11 mouse cellular contexts compared by ENCODE assay signal in the genomic region with DNA sequence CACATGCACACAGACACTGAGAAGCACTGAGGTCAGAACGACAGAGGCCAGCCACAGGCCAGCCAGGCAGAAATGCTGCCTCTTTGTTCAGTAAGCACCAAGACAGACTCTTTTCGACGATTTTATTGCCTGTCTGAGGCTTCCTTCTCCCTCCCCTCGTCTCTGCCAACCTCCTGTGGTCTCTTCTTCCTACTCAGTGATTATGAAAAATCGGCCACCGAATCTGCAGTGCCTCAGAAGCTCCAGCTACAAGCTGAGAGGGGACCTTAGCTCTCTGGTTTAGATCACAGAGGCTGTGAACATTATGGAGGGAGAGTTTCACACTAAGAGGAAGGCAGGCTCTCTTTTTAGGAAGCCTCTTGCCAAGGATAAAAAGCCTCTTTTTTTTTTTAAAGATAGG.
DNase-seq lines count a peak whose midpoint lies in the region; ATAC-seq lines count a peak whose summit lies in the region.
"Had no signal": no experiment of that assay in that cellular context is flagged by ENCODE, and none has a peak within 500 bp of the region (broad histone marks: within the 10 kb centered on the region; RNA-seq: fewer than 3 reads in every experiment).

No protein-coding gene starts in this region.

- H3K27me3 ChIP-seq in forebrain, embryonic 16.5 days (replicated peaks; ENCODE audit: control insufficient read depth, insufficient read depth, low read length), result no peaks in the 10 kb centered on the region
- H3K27me3 ChIP-seq in forebrain, embryonic 12.5 days, result no peaks in the 10 kb centered on the region
- H3K27me3 ChIP-seq in hindbrain, embryonic 10.5 days (ENCODE audit: insufficient read depth, poor library complexity, severe bottlenecking), result no peaks in the 10 kb centered on the region
- no peaks in the 10 kb centered on the region for H3K27me3 ChIP-seq in hindbrain, embryonic 14.5 days (ENCODE audit: control insufficient read depth, insufficient read depth, low read length)
- no peaks in the 10 kb centered on the region for H3K27me3 ChIP-seq in lung, embryonic 16.5 days (ENCODE audit: control insufficient read depth, insufficient read depth, low read depth, low read length)
- no peaks in the 10 kb centered on the region for H3K27me3 ChIP-seq in limb, embryonic 15.5 days

- no peak overlapping the region for H3K4me2 ChIP-seq in forebrain, embryonic 16.5 days (ENCODE audit: low read length)
- H3K4me2 ChIP-seq in forebrain, embryonic 12.5 days, result no peak overlapping the region
- no peak overlapping the region for H3K4me2 ChIP-seq in hindbrain, embryonic 14.5 days (replicated peaks)
- H3K4me2 ChIP-seq in lung, embryonic 16.5 days (ENCODE audit: low read depth, low read length), result no peak overlapping the region
- no peak overlapping the region for H3K4me2 ChIP-seq in limb, embryonic 15.5 days

- H3K4me1 ChIP-seq in forebrain, embryonic 16.5 days (replicated peaks; ENCODE audit: control insufficient read depth, insufficient read depth, low read length), result peaks cover 13% of the 10 kb centered on the region
- H3K4me1 ChIP-seq in forebrain, embryonic 12.5 days, result peaks cover 4% of the 10 kb centered on the region; the same call in 1 of the 2 replicates
- no peaks in the 10 kb centered on the region; the same call in 1 of the 2 replicates for H3K4me1 ChIP-seq in hindbrain, embryonic 10.5 days (replicated peaks)
- no peaks in the 10 kb centered on the region for H3K4me1 ChIP-seq in hindbrain, embryonic 14.5 days (replicated peaks; ENCODE audit: control insufficient read depth, insufficient read depth, low read length)
- peaks cover 19% of the 10 kb centered on the region for H3K4me1 ChIP-seq in lung, embryonic 16.5 days (replicated peaks; ENCODE audit: control insufficient read depth, insufficient read depth, low read length)
- H3K4me1 ChIP-seq in limb, embryonic 15.5 days, result peaks cover 28% of the 10 kb centered on the region

- H3K9ac ChIP-seq in forebrain, embryonic 16.5 days (replicated peaks; ENCODE audit: low read depth, low read length), result no peak overlapping the region
- no peak overlapping the region for H3K9ac ChIP-seq in forebrain, embryonic 12.5 days
- no peak overlapping the region for H3K9ac ChIP-seq in hindbrain, embryonic 14.5 days
- peak overlapping the region; percentile 5; the same call in 1 of the 2 replicates for H3K9ac ChIP-seq in lung, embryonic 16.5 days (ENCODE audit: low read length)
- no peak overlapping the region for H3K9ac ChIP-seq in limb, embryonic 15.5 days

- H3K9me3 ChIP-seq in forebrain, embryonic 16.5 days (ENCODE audit: control insufficient read depth, low read length), result no peaks in the 10 kb centered on the region
- no peaks in the 10 kb centered on the region for H3K9me3 ChIP-seq in forebrain, embryonic 12.5 days
- no peaks in the 10 kb centered on the region for H3K9me3 ChIP-seq in hindbrain, embryonic 10.5 days
- H3K9me3 ChIP-seq in hindbrain, embryonic 14.5 days (ENCODE audit: control insufficient read depth, low read length), result peaks cover 4% of the 10 kb centered on the region; the same call in 1 of the 2 replicates
- H3K9me3 ChIP-seq in lung, embryonic 16.5 days (ENCODE audit: control insufficient read depth, low read length), result no peaks in the 10 kb centered on the region
- no peaks in the 10 kb centered on the region for H3K9me3 ChIP-seq in limb, embryonic 15.5 days

- no peak for ATAC-seq in forebrain, embryonic 16.5 days
- no peak for ATAC-seq in forebrain, embryonic 12.5 days (ENCODE audit: low FRiP score)
- ATAC-seq in hindbrain, embryonic 14.5 days (ENCODE audit: low FRiP score), result no peak
- ATAC-seq in lung, embryonic 16.5 days (ENCODE audit: low read depth), result no peak
- ATAC-seq in limb, embryonic 15.5 days (ENCODE audit: insufficient number of reproducible peaks, low FRiP score, low TSS enrichment, low read depth), result no peak

- no peak overlapping the region for H3K4me3 ChIP-seq in forebrain, embryonic 16.5 days (replicated peaks; ENCODE audit: low read length)
- H3K4me3 ChIP-seq in forebrain, embryonic 12.5 days (replicated peaks), result no peak overlapping the region
- H3K4me3 ChIP-seq in hindbrain, embryonic 10.5 days, result no peak overlapping the region
- no peak overlapping the region for H3K4me3 ChIP-seq in hindbrain, embryonic 14.5 days (replicated peaks; ENCODE audit: low read length)
- H3K4me3 ChIP-seq in lung, embryonic 16.5 days (ENCODE audit: low read length), result no peak overlapping the region
- no peak overlapping the region for H3K4me3 ChIP-seq in limb, embryonic 15.5 days

- 39% methylated on average over 6 of the region's 6 CpGs for WGBS in forebrain, embryonic 16.5 days
- WGBS in forebrain, embryonic 12.5 days, result 55% methylated on average over 6 of the region's 6 CpGs
- 38% methylated on average over 6 of the region's 6 CpGs for WGBS in hindbrain, embryonic 10.5 days
- WGBS in hindbrain, embryonic 14.5 days, result 26% methylated on average over 6 of the region's 6 CpGs
- WGBS in lung, embryonic 16.5 days, result 39% methylated on average over 6 of the region's 6 CpGs
- 10% methylated on average over 6 of the region's 6 CpGs for WGBS in limb, embryonic 15.5 days

- no peaks in the 10 kb centered on the region for H3K36me3 ChIP-seq in forebrain, embryonic 16.5 days (ENCODE audit: control insufficient read depth, insufficient read depth)
- H3K36me3 ChIP-seq in forebrain, embryonic 12.5 days (replicated peaks), result no peaks in the 10 kb centered on the region
- no peaks in the 10 kb centered on the region for H3K36me3 ChIP-seq in hindbrain, embryonic 10.5 days
- no peaks in the 10 kb centered on the region for H3K36me3 ChIP-seq in hindbrain, embryonic 14.5 days (replicated peaks; ENCODE audit: control insufficient read depth, insufficient read depth)
- peaks cover 3% of the 10 kb centered on the region for H3K36me3 ChIP-seq in lung, embryonic 16.5 days (ENCODE audit: control insufficient read depth, insufficient read depth, low read length)
- no peaks in the 10 kb centered on the region for H3K36me3 ChIP-seq in limb, embryonic 15.5 days

- H3K27ac ChIP-seq in forebrain, embryonic 16.5 days (ENCODE audit: low read length), result peak overlapping the region; percentile 71
- H3K27ac ChIP-seq in forebrain, embryonic 12.5 days, result no peak overlapping the region
- peak overlapping the region; percentile 9; the same call in 1 of the 2 replicates for H3K27ac ChIP-seq in hindbrain, embryonic 10.5 days
- no peak overlapping the region for H3K27ac ChIP-seq in hindbrain, embryonic 14.5 days
- no peak overlapping the region for H3K27ac ChIP-seq in lung, embryonic 16.5 days (ENCODE audit: low read length)
- peak overlapping the region; percentile 63 for H3K27ac ChIP-seq in limb, embryonic 15.5 days

- DNase-seq in hindbrain, embryonic 10.5 days (ENCODE audit: low spot score), result no peak
- DNase-seq in hindbrain, embryonic 14.5 days (ENCODE audit: low spot score), result no peak
- DNase-seq in lung, postnatal 10 days, result no peak
- DNase-seq in Muller cell, postnatal 12 days (ENCODE audit: inconsistent ontology term), result no peak
- DNase-seq: B cell, adult 2 months; lung, postnatal 36 days; thymus, adult 2 months had no signal

Comparison
In these comparisons a context has a peak if more than half of its experiments do, and no peak if none do; other contexts are left out.
1. H3K27ac ChIP-seq: peak in forebrain, embryonic 16.5 days (single experiment), hindbrain, embryonic 10.5 days (single experiment) and limb, embryonic 15.5 days (single experiment); none in forebrain, embryonic 12.5 days (single experiment), hindbrain, embryonic 14.5 days (single experiment) and lung, embryonic 16.5 days (single experiment).